Mouse (Mus musculus) G1E (cell line): Measurements from ENCODE around the gene Lsamp.

Experiments used
- CTCF ChIP-seq: IDR thresholded peaks from 2 replicates; pipeline ENCODE4 v1.5.1; 2012; ENCODE audit warnings: low read depth, low read length, inconsistent platforms, mixed read lengths
- GATA1 ChIP-seq: IDR thresholded peaks from 2 replicates; pipeline ENCODE4 v1.6.1; 2012; ENCODE audit warnings: borderline replicate concordance, low read length, inconsistent platforms, mixed read lengths
- POLR2AphosphoS5 ChIP-seq: IDR thresholded peaks from 2 replicates; pipeline ENCODE4 v1.6.1; 2012; ENCODE audit warnings: low read depth, low read length, inconsistent platforms; ENCODE audit not compliant: insufficient replicate concordance

DNA sequence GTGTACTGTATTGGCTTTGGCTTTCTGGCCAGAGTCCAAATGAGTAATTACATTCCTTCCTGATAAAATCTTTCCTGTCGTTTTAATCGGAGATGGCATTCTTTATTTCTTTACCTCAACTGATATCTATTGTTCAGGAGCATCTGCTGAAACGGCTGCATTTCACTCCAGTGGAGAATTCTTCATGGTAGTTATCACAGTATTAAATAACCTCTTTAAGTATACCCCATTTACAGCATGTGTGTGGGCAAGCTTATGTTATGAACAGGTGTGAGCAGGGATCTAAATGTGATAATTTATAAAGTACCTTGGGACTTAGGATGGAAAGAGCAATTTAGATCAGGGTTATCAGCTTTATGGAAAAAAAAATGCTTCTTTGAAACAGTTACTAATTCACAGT lies 1196.7 kb downstream of the Lsamp start:
- TF ChIP-seq CTCF = no peak
- no peak for TF ChIP-seq GATA1
- TF ChIP-seq POLR2AphosphoS5 = no peak
